Mouse (Mus musculus) heart, adult 18-20 months (tissue): ENCODE measurements around the gene Wdr6. TPM values are rescaled to one million over a fixed set of nuclear protein-coding genes. Genes with fewer than 3 reads are reported as not detected.
"Not testable (repeated sequence)": the region's sequence is repeated elsewhere in the genome, so short reads cannot be mapped to it uniquely, and the experiment has no call there.

ENCODE experiments used
- DNase-seq, 2 experiments: peaks; one replicate each; pipeline ENCODE4 v3.0.0; 2021 to 2022; ENCODE audit warnings: mixed read lengths in 1 of 2
- long read RNA-seq, 2 experiments: library from polyadenylated mRNA; stranded (forward); transcript quantifications; one replicate each; pipeline ENCODE4 v2.0.0; 2021
- total RNA-seq, 2 experiments: library from RNA; stranded (reverse); gene quantifications; 2 replicates each; pipeline ENCODE4 v1.2.3; 2021

The Wdr6 gene
- total RNA-seq, result 10 to 100 TPM; 10.9 to 12.6 TPM
- long read RNA-seq, experiment 1, full-length matches to known transcripts, result 9 of 13 reads
- long read RNA-seq, experiment 1, partial matches to known transcripts, result 4 of 13 reads
- long read RNA-seq, experiment 1, other reads (novel, unspliced or antisense), result 0 of 13 reads
- long read RNA-seq, experiment 2, full-length matches to known transcripts, result 6 of 8 reads
- long read RNA-seq, experiment 2, partial matches to known transcripts, result 2 of 8 reads
- long read RNA-seq, experiment 2, other reads (novel, unspliced or antisense), result 0 of 8 reads

- peak; percentile 89 to 95 for DNase-seq
Observed at GRCm38 (mm10) chr9:108578545-108579343, at the start of gene Wdr6. Gene Wdr6 (minus strand): TSS chr9:108578739.

- DNase-seq, result no peak
Observed at GRCm38 (mm10) chr9:108628141-108628540, 49.6 kb upstream of the Wdr6 start.

- peak; percentile 53 to 68 for DNase-seq
Observed at GRCm38 (mm10) chr9:108626498-108626897, 48.0 kb upstream of the Wdr6 start.

- DNase-seq, result no peak
Observed at GRCm38 (mm10) chr9:108617301-108617700, 38.8 kb upstream of the Wdr6 start.

GRCm38 (mm10) chr9:108611488-108611887 lies 32.9 kb upstream of the Wdr6 start:
- no peak for DNase-seq

GRCm38 (mm10) chr9:108608889-108609288 lies 30.4 kb upstream of the Wdr6 start:
- DNase-seq, result no peak

- not testable (repeated sequence) for DNase-seq
Observed at GRCm38 (mm10) chr9:108607929-108608328, 29.4 kb upstream of the Wdr6 start.

GRCm38 (mm10) chr9:108601986-108602385 lies 23.4 kb upstream of the Wdr6 start:
- no peak for DNase-seq

GRCm38 (mm10) chr9:108600011-108600410 lies 21.5 kb upstream of the Wdr6 start:
- no peak for DNase-seq

- DNase-seq, result no peak
Observed at GRCm38 (mm10) chr9:108599021-108599566, 20.6 kb upstream of the Wdr6 start.

GRCm38 (mm10) chr9:108596998-108597764 lies 18.6 kb upstream of the Wdr6 start, which contains the start of gene P4htm:
Gene P4htm (minus strand): TSS chr9:108597667.
- DNase-seq, result peak; percentile 77 to 81

GRCm38 (mm10) chr9:108594354-108594753 lies 15.8 kb upstream of the Wdr6 start:
- no peak for DNase-seq

GRCm38 (mm10) chr9:108591462-108591861 lies 12.9 kb upstream of the Wdr6 start:
- DNase-seq, result no peak

- DNase-seq, result no peak
Observed at GRCm38 (mm10) chr9:108589229-108589628, 10.7 kb upstream of the Wdr6 start.

- peak; percentile 79 to 87 for DNase-seq
Observed at GRCm38 (mm10) chr9:108587571-108588180, 9.1 kb upstream of the Wdr6 start.

GRCm38 (mm10) chr9:108579344-108579690 lies 778 bp upstream of the Wdr6 start:
- no peak for DNase-seq

GRCm38 (mm10) chr9:108577934-108578544 lies 500 bp downstream of the Wdr6 start:
- peak; percentile 47 to 69 for DNase-seq

GRCm38 (mm10) chr9:108577025-108577424 lies 1.5 kb downstream of the Wdr6 start:
- no peak for DNase-seq

GRCm38 (mm10) chr9:108575321-108576297 lies 2.9 kb downstream of the Wdr6 start:
- no peak for DNase-seq

GRCm38 (mm10) chr9:108574921-108575320 lies 3.6 kb downstream of the Wdr6 start:
- no peak for DNase-seq
